Mouse (Mus musculus) E14TG2a.4 (cell line): ENCODE data around the gene Cacna1a.
A peak's percentile ranks its signal among the peaks of the same experiment; 100 is the strongest.

ENCODE experiments used
- H3K27me3 ChIP-seq: 2 replicates; pipeline ENCODE4 v1.6.1; 2014; ENCODE audit warnings: low read length, control low read depth; ENCODE audit not compliant: insufficient read depth
- H3K36me3 ChIP-seq: 2 replicates; pipeline ENCODE4 v1.6.1; 2014; ENCODE audit warnings: low read length, control low read depth; ENCODE audit not compliant: insufficient read depth
- H3K4me1 ChIP-seq: replicated peaks from 2 replicates; pipeline ENCODE4 v1.6.1; 2014; ENCODE audit warnings: low read depth, low read length, control low read depth
- H3K4me3 ChIP-seq: replicated peaks from 2 replicates; pipeline ENCODE4 v1.5.1; 2014; ENCODE audit warnings: mild to moderate bottlenecking, low read length
- H3K9me3 ChIP-seq: 2 replicates; pipeline ENCODE4 v1.6.1; 2014; ENCODE audit warnings: low read length, control low read depth
- CTCF ChIP-seq: conservative IDR thresholded peaks from 2 replicates; pipeline ENCODE4 v1.5.1; 2014; ENCODE audit warnings: low read length
- NANOG ChIP-seq: IDR thresholded peaks from 2 replicates; pipeline ENCODE4 v1.6.1; 2014; ENCODE audit warnings: borderline replicate concordance, low read length, mixed read lengths
- POU5F1 ChIP-seq: IDR thresholded peaks from 2 replicates; pipeline ENCODE4 v1.6.1; 2014; ENCODE audit warnings: low read length, borderline replicate concordance

The Cacna1a gene

GRCm38 (mm10) chr8:84579595-84579994 is 191.4 kb downstream of the Cacna1a start:
- TF ChIP-seq POU5F1: no peak
- peak; percentile 73 for TF ChIP-seq CTCF
- Histone ChIP-seq H3K36me3 (peaks cover 19% of the 10 kb centered on the region), H3K9me3 (no peaks in the 10 kb centered on the region), H3K4me3 (peak overlapping the region; percentile 35; the same call in 1 of the 2 replicates), H3K27me3 (no peaks in the 10 kb centered on the region; the same call in 1 of the 2 replicates), H3K4me1 (peaks cover 19% of the 10 kb centered on the region)

DNA sequence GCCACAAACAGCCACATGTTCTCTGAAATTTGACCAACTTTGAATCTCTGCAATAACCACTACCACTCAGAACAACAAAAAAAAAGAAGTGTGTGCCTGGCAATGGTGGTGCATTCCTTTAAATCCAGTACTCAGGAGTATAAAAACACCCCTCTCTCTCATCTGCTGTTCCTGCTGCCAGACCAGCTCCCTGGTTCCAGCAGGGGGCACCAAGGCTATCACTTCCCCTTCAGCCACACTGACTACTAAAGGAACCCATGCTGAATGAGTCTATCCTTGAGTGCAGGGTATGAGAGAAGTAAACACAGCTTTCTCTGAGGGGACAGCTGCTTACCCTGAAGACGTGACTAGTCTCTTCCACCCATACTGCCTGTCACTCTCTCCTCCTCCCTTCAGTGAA is 197.1 kb downstream of the Cacna1a start:
- TF ChIP-seq CTCF (peak; percentile 30), POU5F1 (no peak), NANOG (no peak)
- Histone ChIP-seq H3K36me3 (peaks cover 57% of the 10 kb centered on the region), H3K4me3 (no peak overlapping the region), H3K27me3 (peaks cover 1% of the 10 kb centered on the region; the same call in 1 of the 2 replicates), H3K4me1 (peaks cover 22% of the 10 kb centered on the region), H3K9me3 (no peaks in the 10 kb centered on the region)

GRCm38 (mm10) chr8:84586221-84586620 is 198.0 kb downstream of the Cacna1a start:
- H3K36me3 ChIP-seq: peaks cover 53% of the 10 kb centered on the region
- H3K9me3 ChIP-seq: no peaks in the 10 kb centered on the region
- H3K4me3 ChIP-seq: no peak overlapping the region
- peaks cover 15% of the 10 kb centered on the region for H3K4me1 ChIP-seq
- no peak for TF ChIP-seq NANOG
- no peak for TF ChIP-seq POU5F1
- TF ChIP-seq CTCF: no peak
- H3K27me3 ChIP-seq: peaks cover 3% of the 10 kb centered on the region; the same call in 1 of the 2 replicates

- Histone ChIP-seq H3K9me3 (no peaks in the 10 kb centered on the region), H3K27me3 (peaks cover 6% of the 10 kb centered on the region; the same call in 1 of the 2 replicates), H3K36me3 (peaks cover 55% of the 10 kb centered on the region), H3K4me3 (no peak overlapping the region), H3K4me1 (peaks cover 15% of the 10 kb centered on the region)
- TF ChIP-seq NANOG (no peak), CTCF (no peak), POU5F1 (no peak)
Measured at GRCm38 (mm10) chr8:84588498-84588897, 200.3 kb downstream of the Cacna1a start.

GRCm38 (mm10) chr8:84592015-84592662 is 203.9 kb downstream of the Cacna1a start:
- no peak for TF ChIP-seq POU5F1
- TF ChIP-seq CTCF: peak; percentile 99
- H3K9me3 ChIP-seq: no peaks in the 10 kb centered on the region
- peaks cover 39% of the 10 kb centered on the region for H3K4me1 ChIP-seq
- H3K36me3 ChIP-seq: peaks cover 35% of the 10 kb centered on the region
- H3K4me3 ChIP-seq: no peak overlapping the region
- peaks cover 14% of the 10 kb centered on the region; the same call in 1 of the 2 replicates for H3K27me3 ChIP-seq

- H3K27me3 ChIP-seq: peaks cover 17% of the 10 kb centered on the region
- TF ChIP-seq CTCF (no peak), POU5F1 (no peak), NANOG (no peak)
- H3K9me3 ChIP-seq: no peaks in the 10 kb centered on the region
- H3K4me1 ChIP-seq: peaks cover 47% of the 10 kb centered on the region
- peaks cover 26% of the 10 kb centered on the region for H3K36me3 ChIP-seq
- no peak overlapping the region for H3K4me3 ChIP-seq
Measured at GRCm38 (mm10) chr8:84593143-84593542, 204.9 kb downstream of the Cacna1a start.

- H3K4me3 ChIP-seq: no peak overlapping the region
Measured at GRCm38 (mm10) chr8:84594099-84594780, 206.0 kb downstream of the Cacna1a start.

DNA sequence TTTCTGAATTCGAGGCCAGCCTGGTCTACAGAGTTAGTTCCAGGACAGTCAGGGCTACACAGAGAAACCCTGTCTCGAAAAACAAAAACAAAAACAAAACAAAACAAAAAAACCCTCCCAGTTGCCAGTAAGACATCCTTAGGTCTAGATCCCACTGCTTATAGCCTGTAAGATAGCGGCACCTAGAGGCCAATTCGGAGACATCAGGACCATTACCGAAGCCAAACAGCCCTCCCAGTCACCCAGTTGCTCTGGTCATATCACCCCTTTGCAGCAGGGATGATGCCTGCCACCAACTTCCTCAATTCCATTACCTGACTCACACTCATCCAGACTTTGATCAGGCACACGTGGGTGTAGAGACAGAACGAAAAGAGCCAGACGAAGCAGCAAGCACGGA is 207.4 kb downstream of the Cacna1a start:
- Histone ChIP-seq H3K27me3 (peaks cover 38% of the 10 kb centered on the region), H3K4me1 (peaks cover 62% of the 10 kb centered on the region), H3K9me3 (no peaks in the 10 kb centered on the region), H3K36me3 (peaks cover 11% of the 10 kb centered on the region), H3K4me3 (no peak overlapping the region)
- no peak for TF ChIP-seq NANOG
- peak; percentile 59 for TF ChIP-seq CTCF

More at GRCm38 (mm10) chr8:84594099-84594780, 206.0 kb downstream of the Cacna1a start:
- Histone ChIP-seq H3K36me3 (peaks cover 18% of the 10 kb centered on the region), H3K9me3 (no peaks in the 10 kb centered on the region), H3K4me1 (peaks cover 58% of the 10 kb centered on the region), H3K27me3 (peaks cover 28% of the 10 kb centered on the region)
- TF ChIP-seq NANOG: no peak
- peak; percentile 90 for TF ChIP-seq CTCF
- TF ChIP-seq POU5F1: no peak
